Mouse (Mus musculus) embryonic facial prominence, embryonic 15.5 days (tissue): Measurements from ENCODE around the gene Fam81a. TPM values are rescaled to one million over a fixed set of nuclear protein-coding genes. Genes with fewer than 3 reads are reported as not detected.

ENCODE experiments used
- ATAC-seq: fragments of 200-750 bp; cut with Nextera tagmentation; 2 replicates; pipeline ENCODE4 v1.8.0; 2017; ENCODE audit warnings: low read depth, moderate TSS enrichment; ENCODE audit not compliant: insufficient number of reproducible peaks, low FRiP score, low TSS enrichment
- H3K27ac ChIP-seq: fragments of 300-500 bp; sonication (generic); replicated peaks from 2 replicates; pipeline ENCODE4 v1.5.1; 2015; ENCODE audit warnings: mild to moderate bottlenecking, inconsistent platforms
- H3K27me3 ChIP-seq: fragments of 300-500 bp; sonication (generic); 2 replicates; pipeline ENCODE4 v1.6.1; 2015; ENCODE audit warnings: inconsistent platforms
- H3K36me3 ChIP-seq: fragments of 300-500 bp; sonication (generic); 2 replicates; pipeline ENCODE4 v1.6.1; 2015; ENCODE audit warnings: mild to moderate bottlenecking, inconsistent platforms
- H3K4me1 ChIP-seq: fragments of 300-500 bp; sonication (generic); 2 replicates; pipeline ENCODE4 v1.6.1; 2015; ENCODE audit warnings: inconsistent platforms
- H3K4me2 ChIP-seq: fragments of 300-500 bp; sonication (generic); replicated peaks from 2 replicates; pipeline ENCODE4 v1.6.1; 2015; ENCODE audit warnings: mild to moderate bottlenecking, inconsistent platforms
- H3K4me3 ChIP-seq: fragments of 300-500 bp; sonication (generic); replicated peaks from 2 replicates; pipeline ENCODE4 v1.5.1; 2015; ENCODE audit warnings: mild to moderate bottlenecking, inconsistent platforms
- H3K9ac ChIP-seq: fragments of 300-500 bp; sonication (generic); 2 replicates; pipeline ENCODE4 v1.6.1; 2015; ENCODE audit warnings: inconsistent platforms
- H3K9me3 ChIP-seq: fragments of 300-500 bp; sonication (generic); replicated peaks from 2 replicates; pipeline ENCODE4 v1.6.1; 2016; ENCODE audit warnings: inconsistent platforms
- WGBS: fragments of 180-500 bp; shearing (Covaris S2); methylation state at CpG from one replicate; pipeline ENCODE4 v1.1.7; 2015; 5-methylcytosine and 5-hydroxymethylcytosine counted together
- polyA plus RNA-seq: library from polyadenylated mRNA; unstranded; fragments of >200 nt; fragmentation: Nextera tagmentation; extraction: Ambion mirVana; gene quantifications from 2 replicates; pipeline ENCODE4 v1.2.1, GENCODE M21; 2015

The Fam81a gene
- polyA plus RNA-seq, 1 experiment from 2014 or later: 13.8 TPM

DNA sequence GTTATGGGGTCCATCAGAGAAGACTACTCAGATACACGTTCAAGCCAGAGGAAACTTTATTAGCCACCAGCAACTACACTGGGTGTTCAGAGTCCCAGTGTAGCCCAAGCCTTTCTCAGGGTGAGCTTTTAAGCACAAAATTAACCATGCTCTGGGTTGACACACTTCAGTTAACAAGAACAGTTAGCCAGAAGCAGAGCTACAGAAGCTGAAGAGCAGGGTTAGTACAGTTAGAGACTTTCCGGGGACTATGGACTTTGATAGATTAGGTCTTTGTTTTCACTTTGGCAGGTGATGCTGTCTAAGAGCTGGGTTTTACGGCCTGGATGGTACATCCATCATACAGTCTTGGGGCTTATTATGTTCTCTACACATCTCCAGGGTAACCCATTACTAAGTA lies 89.6 kb downstream of the Fam81a start:
- Histone ChIP-seq H3K9ac (no peak overlapping the region), H3K36me3 (no peaks in the 10 kb centered on the region), H3K4me1 (peaks cover 17% of the 10 kb centered on the region), H3K27me3 (no peaks in the 10 kb centered on the region), H3K4me2 (no peak overlapping the region), H3K4me3 (no peak overlapping the region), H3K27ac (no peak overlapping the region), H3K9me3 (no peaks in the 10 kb centered on the region)
- no peak for ATAC-seq
- WGBS: 80% methylated on average over 3 of the region's 3 CpGs

- no peaks in the 10 kb centered on the region for H3K27me3 ChIP-seq
- H3K36me3 ChIP-seq: no peaks in the 10 kb centered on the region
- no peak overlapping the region for H3K9ac ChIP-seq
- WGBS: 9% methylated on average over 8 of the region's 8 CpGs
- no peak for ATAC-seq
- 0 out of 2 replicates have a peak overlapping the region, but pooled peaks have one; percentile 12 for H3K4me2 ChIP-seq
- H3K4me1 ChIP-seq: peaks cover 17% of the 10 kb centered on the region
- H3K27ac ChIP-seq: no peak overlapping the region
- H3K4me3 ChIP-seq: no peak overlapping the region
- no peaks in the 10 kb centered on the region for H3K9me3 ChIP-seq
Measured at GRCm38 (mm10) chr9:70049839-70050238, 92.5 kb downstream of the Fam81a start.

DNA sequence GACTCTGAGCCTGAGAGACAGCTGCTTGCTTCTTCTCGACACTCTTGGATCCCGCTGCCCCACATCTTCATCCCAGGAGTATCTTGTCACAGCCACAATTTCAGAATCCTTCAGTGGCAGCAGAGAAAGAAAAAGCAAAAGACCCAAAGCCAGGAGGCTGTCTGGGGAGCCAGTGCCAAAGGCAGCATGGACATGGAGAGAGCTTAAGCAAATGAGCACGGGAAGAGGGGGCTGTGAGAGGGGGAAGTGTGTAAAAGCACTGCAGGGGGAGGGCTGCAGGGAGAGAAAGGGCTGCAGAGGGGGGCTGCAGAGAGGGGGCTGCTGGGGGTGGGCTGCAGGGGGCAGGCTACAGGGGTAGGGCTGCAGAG lies 93.0 kb downstream of the Fam81a start:
- H3K4me2 ChIP-seq: 0 out of 2 replicates have a peak overlapping the region, but pooled peaks have one; percentile 12
- H3K27me3 ChIP-seq: no peaks in the 10 kb centered on the region
- H3K9me3 ChIP-seq: no peaks in the 10 kb centered on the region
- no peak overlapping the region for H3K4me3 ChIP-seq
- no peak for ATAC-seq
- no peak overlapping the region for H3K9ac ChIP-seq
- WGBS: 28% methylated on average over 3 of the region's 3 CpGs
- no peaks in the 10 kb centered on the region for H3K36me3 ChIP-seq
- H3K27ac ChIP-seq: no peak overlapping the region
- H3K4me1 ChIP-seq: peaks cover 17% of the 10 kb centered on the region

DNA sequence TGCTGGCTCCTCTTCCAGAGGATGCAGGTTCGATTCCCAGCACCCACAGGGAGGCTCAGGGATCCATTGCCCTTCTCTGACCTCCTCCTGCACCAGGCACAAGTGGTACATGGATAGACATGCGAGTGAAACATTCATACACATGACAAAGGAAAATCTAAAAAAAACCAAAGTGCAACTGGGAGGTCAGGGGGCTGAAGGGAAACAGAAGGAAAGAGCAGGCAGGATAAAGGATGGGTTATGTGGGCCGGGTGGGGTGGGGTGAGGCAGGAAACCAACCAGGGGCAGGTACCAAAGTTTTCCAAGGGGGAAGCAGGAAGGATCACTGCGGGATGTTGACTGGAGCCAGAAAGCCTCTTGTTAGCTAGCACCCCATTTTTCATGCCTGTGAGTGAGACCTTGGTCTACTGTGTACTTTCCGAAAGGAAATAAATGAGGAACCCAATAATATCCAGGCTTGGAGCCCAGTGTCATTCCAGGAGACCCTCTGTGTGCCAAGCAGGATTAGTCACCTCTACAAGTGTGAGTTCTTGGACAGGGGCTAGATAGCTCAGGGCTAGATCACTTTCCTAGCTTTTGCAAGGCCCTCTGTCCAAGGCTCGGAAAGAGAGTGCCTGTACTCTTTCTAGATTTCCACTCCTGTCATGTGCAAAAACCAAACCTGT lies 93.5 kb downstream of the Fam81a start:
- Histone ChIP-seq H3K27ac (no peak overlapping the region), H3K4me1 (peaks cover 17% of the 10 kb centered on the region), H3K4me2 (no peak overlapping the region), H3K36me3 (no peaks in the 10 kb centered on the region), H3K9ac (no peak overlapping the region), H3K4me3 (no peak overlapping the region), H3K9me3 (no peaks in the 10 kb centered on the region), H3K27me3 (no peaks in the 10 kb centered on the region)
- 43% methylated on average over 6 of the region's 6 CpGs for WGBS
- ATAC-seq: no peak

GRCm38 (mm10) chr9:70048280-70048679 lies 94.1 kb downstream of the Fam81a start:
- 32% methylated on average over 5 of the region's 5 CpGs for WGBS

DNA sequence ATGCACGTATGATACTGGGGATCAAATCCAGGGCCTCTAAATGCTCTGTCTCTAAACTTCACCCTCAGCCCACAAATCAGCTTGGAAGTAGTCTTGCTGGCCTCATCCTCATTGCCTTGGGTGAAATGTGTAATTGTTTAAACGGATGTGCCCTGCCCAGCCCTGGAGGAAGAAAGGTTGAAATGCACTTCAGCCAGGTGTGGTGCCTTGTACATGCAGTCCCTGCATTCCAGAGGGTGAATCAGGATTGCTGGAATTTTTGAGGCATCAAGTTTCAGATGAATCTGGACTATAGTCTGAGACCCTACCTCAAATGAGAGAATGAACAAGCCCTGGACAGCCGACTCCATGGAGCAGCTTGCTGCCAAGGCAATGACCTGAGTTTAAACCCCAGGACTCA lies 94.5 kb downstream of the Fam81a start:
- no peak overlapping the region for H3K4me2 ChIP-seq
- no peak overlapping the region for H3K4me3 ChIP-seq
- WGBS: 37% methylated on average over 3 of the region's 3 CpGs

More at GRCm38 (mm10) chr9:70048280-70048679, 94.1 kb downstream of the Fam81a start:
- Histone ChIP-seq H3K9ac (no peak overlapping the region), H3K4me1 (peaks cover 17% of the 10 kb centered on the region), H3K27me3 (no peaks in the 10 kb centered on the region), H3K27ac (no peak overlapping the region), H3K9me3 (no peaks in the 10 kb centered on the region), H3K4me2 (no peak overlapping the region), H3K36me3 (no peaks in the 10 kb centered on the region), H3K4me3 (no peak overlapping the region)
- no peak for ATAC-seq

GRCm38 (mm10) chr9:70046255-70046654 lies 96.1 kb downstream of the Fam81a start:
- H3K36me3 ChIP-seq: no peaks in the 10 kb centered on the region
- H3K9me3 ChIP-seq: no peaks in the 10 kb centered on the region
- WGBS: 88% methylated on average over 6 of the region's 6 CpGs
- H3K4me1 ChIP-seq: peaks cover 17% of the 10 kb centered on the region
- H3K4me3 ChIP-seq: no peak overlapping the region
- ATAC-seq: no peak
- no peaks in the 10 kb centered on the region for H3K27me3 ChIP-seq
- no peak overlapping the region for H3K9ac ChIP-seq
- no peak overlapping the region for H3K27ac ChIP-seq
- no peak overlapping the region for H3K4me2 ChIP-seq

More for the DNA sequence above, 94.5 kb downstream of the Fam81a start:
- H3K4me1 ChIP-seq: peaks cover 17% of the 10 kb centered on the region
- no peaks in the 10 kb centered on the region for H3K27me3 ChIP-seq
- H3K36me3 ChIP-seq: no peaks in the 10 kb centered on the region
- no peak for ATAC-seq
- no peaks in the 10 kb centered on the region for H3K9me3 ChIP-seq
- H3K9ac ChIP-seq: no peak overlapping the region
- no peak overlapping the region for H3K27ac ChIP-seq

GRCm38 (mm10) chr9:70044865-70045264 lies 97.5 kb downstream of the Fam81a start:
- H3K9me3 ChIP-seq: no peaks in the 10 kb centered on the region
- H3K4me1 ChIP-seq: peaks cover 13% of the 10 kb centered on the region
- H3K4me3 ChIP-seq: no peak overlapping the region
- ATAC-seq: no peak
- no peak overlapping the region for H3K4me2 ChIP-seq
- 72% methylated on average over 2 of the region's 2 CpGs for WGBS
- H3K27ac ChIP-seq: no peak overlapping the region
- H3K36me3 ChIP-seq: no peaks in the 10 kb centered on the region
- H3K27me3 ChIP-seq: no peaks in the 10 kb centered on the region
- no peak overlapping the region for H3K9ac ChIP-seq

GRCm38 (mm10) chr9:70042935-70043334 lies 99.4 kb downstream of the Fam81a start:
- WGBS: 36% methylated on average over 1 of the region's 1 CpGs

DNA sequence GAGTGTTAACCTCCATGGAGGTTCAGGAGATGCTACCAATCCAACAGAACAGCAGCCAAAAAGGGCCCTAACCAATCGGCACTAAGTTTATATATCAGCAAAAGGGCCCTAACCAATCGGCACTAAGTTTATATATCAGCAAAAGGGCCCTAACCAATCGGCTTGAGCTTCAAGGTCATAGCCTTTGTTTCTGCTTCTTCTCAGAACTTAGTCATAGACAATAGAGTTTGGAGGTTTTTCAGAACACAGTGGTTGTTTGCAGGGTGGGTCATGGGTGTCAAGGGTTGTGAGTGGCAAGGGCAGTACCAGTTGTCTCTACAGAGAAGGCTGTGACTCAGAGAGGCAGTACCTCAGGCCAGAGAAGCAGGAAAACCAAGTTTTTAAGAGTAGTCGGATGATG lies 100.2 kb downstream of the Fam81a start:
- Histone ChIP-seq H3K4me3 (no peak overlapping the region), H3K4me2 (no peak overlapping the region), H3K36me3 (no peaks in the 10 kb centered on the region), H3K27me3 (no peaks in the 10 kb centered on the region), H3K9ac (no peak overlapping the region), H3K27ac (no peak overlapping the region), H3K9me3 (no peaks in the 10 kb centered on the region), H3K4me1 (no peaks in the 10 kb centered on the region)
- 92% methylated on average over 4 of the region's 4 CpGs for WGBS
- no peak for ATAC-seq

More at GRCm38 (mm10) chr9:70042935-70043334, 99.4 kb downstream of the Fam81a start:
- Histone ChIP-seq H3K36me3 (no peaks in the 10 kb centered on the region), H3K4me3 (no peak overlapping the region), H3K4me2 (no peak overlapping the region), H3K27me3 (no peaks in the 10 kb centered on the region), H3K27ac (no peak overlapping the region), H3K4me1 (no peaks in the 10 kb centered on the region), H3K9ac (no peak overlapping the region), H3K9me3 (no peaks in the 10 kb centered on the region)
- ATAC-seq: no peak

DNA sequence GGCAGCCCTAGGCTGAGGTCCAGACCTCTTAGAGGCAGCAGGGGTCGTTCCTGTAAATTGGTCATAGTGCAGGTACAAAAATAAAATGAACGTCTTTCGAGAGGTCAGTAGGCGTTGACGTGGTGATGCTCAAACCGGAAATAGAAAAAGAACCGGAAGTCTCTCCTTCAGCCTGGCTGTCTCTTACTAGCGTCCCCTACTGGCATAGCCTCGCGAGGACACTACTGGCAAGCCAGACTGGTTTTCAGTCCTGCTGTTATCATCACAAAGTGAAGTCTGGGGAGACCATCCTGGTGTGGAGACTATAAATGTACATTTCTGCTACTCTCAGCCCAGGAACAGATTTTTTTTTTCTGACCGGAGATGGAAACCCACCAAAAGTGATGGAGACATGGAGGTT lies 101.8 kb downstream of the Fam81a start:
- H3K9ac ChIP-seq: no peak overlapping the region
- no peaks in the 10 kb centered on the region for H3K4me1 ChIP-seq
- no peak overlapping the region for H3K4me3 ChIP-seq
- 83% methylated on average over 11 of the region's 11 CpGs for WGBS
- ATAC-seq: no peak
- no peaks in the 10 kb centered on the region for H3K36me3 ChIP-seq
- no peak overlapping the region for H3K27ac ChIP-seq
- no peaks in the 10 kb centered on the region for H3K9me3 ChIP-seq
- no peak overlapping the region for H3K4me2 ChIP-seq
- no peaks in the 10 kb centered on the region for H3K27me3 ChIP-seq
